Mouse (Mus musculus) embryonic facial prominence, embryonic 13.5 days (tissue): ENCODE data around the gene Mical3. TPM values are rescaled to one million over a fixed set of nuclear protein-coding genes. Genes with fewer than 3 reads are reported as not detected.
A peak's percentile ranks its signal among the peaks of the same experiment; 100 is the strongest.

Experiments
- ATAC-seq: fragments of 200-750 bp; cut with Nextera tagmentation; 2 replicates; pipeline ENCODE4 v1.8.0; 2017; ENCODE audit warnings: low read depth; ENCODE audit not compliant: insufficient number of reproducible peaks, insufficient read depth, low FRiP score, low TSS enrichment
- H3K27ac ChIP-seq: fragments of 300-500 bp; sonication (generic); 2 replicates; pipeline ENCODE4 v1.5.1; 2015; ENCODE audit warnings: moderate library complexity, mild to moderate bottlenecking, inconsistent platforms
- H3K27me3 ChIP-seq: fragments of 300-500 bp; sonication (generic); 2 replicates; pipeline ENCODE4 v1.6.1; 2015; ENCODE audit warnings: mild to moderate bottlenecking, inconsistent platforms
- H3K36me3 ChIP-seq: fragments of 300-500 bp; sonication (generic); 2 replicates; pipeline ENCODE4 v1.6.1; 2015; ENCODE audit warnings: mild to moderate bottlenecking, inconsistent platforms
- H3K4me1 ChIP-seq: fragments of 300-500 bp; sonication (generic); 2 replicates; pipeline ENCODE4 v1.6.1; 2015; ENCODE audit warnings: inconsistent platforms
- H3K4me2 ChIP-seq: fragments of 300-500 bp; sonication (generic); 2 replicates; pipeline ENCODE4 v1.6.1; 2015; ENCODE audit warnings: moderate library complexity, mild to moderate bottlenecking, inconsistent platforms
- H3K4me3 ChIP-seq: fragments of 300-500 bp; sonication (generic); 2 replicates; pipeline ENCODE4 v1.5.1; 2015; ENCODE audit warnings: mild to moderate bottlenecking, inconsistent platforms
- H3K9ac ChIP-seq: fragments of 300-500 bp; sonication (generic); 2 replicates; pipeline ENCODE4 v1.6.1; 2015; ENCODE audit warnings: mild to moderate bottlenecking, inconsistent platforms
- H3K9me3 ChIP-seq: fragments of 300-500 bp; sonication (generic); 2 replicates; pipeline ENCODE4 v1.6.1; 2016; ENCODE audit warnings: inconsistent platforms
- WGBS: fragments of 180-500 bp; shearing (Covaris S2); methylation state at CpG from one replicate; pipeline ENCODE4 v1.1.7; 2015; ENCODE audit warnings: mixed read lengths; 5-methylcytosine and 5-hydroxymethylcytosine counted together
- polyA plus RNA-seq: library from polyadenylated mRNA; unstranded; fragments of >200 nt; fragmentation: Nextera tagmentation; extraction: Ambion mirVana; gene quantifications from 2 replicates; pipeline ENCODE4 v1.2.1, GENCODE M21; 2015

Gene Mical3
- polyA plus RNA-seq, 1 experiment from 2014 or later: 12.3 TPM

GRCm38 (mm10) chr6:121058039-121058438 lies 72.8 kb downstream of the Mical3 start:
- no peaks in the 10 kb centered on the region for H3K27me3 ChIP-seq
- no peaks in the 10 kb centered on the region for H3K36me3 ChIP-seq
- no peak overlapping the region for H3K4me3 ChIP-seq
- H3K9ac ChIP-seq: no peak overlapping the region
- H3K4me2 ChIP-seq: no peak overlapping the region
- H3K9me3 ChIP-seq: no peaks in the 10 kb centered on the region
- no peak for ATAC-seq
- H3K4me1 ChIP-seq: peaks cover 29% of the 10 kb centered on the region
- H3K27ac ChIP-seq: no peak overlapping the region
- WGBS: 91% methylated on average over 2 of the region's 2 CpGs

- 75% methylated on average over 22 of the region's 22 CpGs for WGBS
- H3K4me1 ChIP-seq: peaks cover 29% of the 10 kb centered on the region
- no peak for ATAC-seq
These were observed 73.4 kb downstream of the Mical3 start for GRCm38 (mm10) chr6:121057181-121057956.

GRCm38 (mm10) chr6:121055496-121055895 lies 75.3 kb downstream of the Mical3 start:
- ATAC-seq: no peak
- 35% methylated on average over 3 of the region's 3 CpGs for WGBS
- Histone ChIP-seq H3K4me2 (no peak overlapping the region), H3K27ac (peak overlapping the region; percentile 48), H3K36me3 (no peaks in the 10 kb centered on the region), H3K4me3 (no peak overlapping the region), H3K4me1 (peaks cover 36% of the 10 kb centered on the region), H3K9ac (no peak overlapping the region), H3K27me3 (no peaks in the 10 kb centered on the region), H3K9me3 (no peaks in the 10 kb centered on the region)

More at GRCm38 (mm10) chr6:121057181-121057956, 73.4 kb downstream of the Mical3 start:
- no peaks in the 10 kb centered on the region for H3K9me3 ChIP-seq
- H3K27ac ChIP-seq: no peak overlapping the region
- no peak overlapping the region for H3K9ac ChIP-seq
- no peaks in the 10 kb centered on the region for H3K27me3 ChIP-seq
- no peaks in the 10 kb centered on the region for H3K36me3 ChIP-seq
- H3K4me2 ChIP-seq: no peak overlapping the region
- H3K4me3 ChIP-seq: no peak overlapping the region

- ATAC-seq: no peak
- no peaks in the 10 kb centered on the region for H3K9me3 ChIP-seq
- 85% methylated on average over 9 of the region's 9 CpGs for WGBS
- no peak overlapping the region for H3K4me3 ChIP-seq
- H3K27ac ChIP-seq: 0 out of 2 replicates have a peak overlapping the region, but pooled peaks have one; percentile 48
- peaks cover 39% of the 10 kb centered on the region for H3K4me1 ChIP-seq
- H3K9ac ChIP-seq: no peak overlapping the region
- no peaks in the 10 kb centered on the region for H3K27me3 ChIP-seq
- no peaks in the 10 kb centered on the region for H3K36me3 ChIP-seq
- no peak overlapping the region for H3K4me2 ChIP-seq
These were observed 75.9 kb downstream of the Mical3 start for GRCm38 (mm10) chr6:121054908-121055307.

- H3K9ac ChIP-seq: no peak overlapping the region
- no peak overlapping the region for H3K4me2 ChIP-seq
- no peak overlapping the region for H3K27ac ChIP-seq
- H3K4me1 ChIP-seq: peaks cover 42% of the 10 kb centered on the region
- ATAC-seq: no peak
- no peaks in the 10 kb centered on the region for H3K9me3 ChIP-seq
- no peaks in the 10 kb centered on the region for H3K36me3 ChIP-seq
- H3K27me3 ChIP-seq: no peaks in the 10 kb centered on the region
- 76% methylated on average over 3 of the region's 3 CpGs for WGBS
- no peak overlapping the region for H3K4me3 ChIP-seq
These were observed 76.5 kb downstream of the Mical3 start for GRCm38 (mm10) chr6:121054340-121054739.

- Histone ChIP-seq H3K9ac (no peak overlapping the region), H3K27me3 (no peaks in the 10 kb centered on the region), H3K9me3 (no peaks in the 10 kb centered on the region), H3K36me3 (no peaks in the 10 kb centered on the region), H3K4me1 (peaks cover 42% of the 10 kb centered on the region), H3K4me2 (no peak overlapping the region), H3K4me3 (no peak overlapping the region), H3K27ac (no peak overlapping the region)
- no peak for ATAC-seq
- 81% methylated on average over 7 of the region's 7 CpGs for WGBS
These were observed 77.2 kb downstream of the Mical3 start for GRCm38 (mm10) chr6:121053585-121054112.

GRCm38 (mm10) chr6:121051972-121052629 lies 78.7 kb downstream of the Mical3 start:
- Histone ChIP-seq H3K27me3 (no peaks in the 10 kb centered on the region), H3K36me3 (no peaks in the 10 kb centered on the region), H3K4me2 (no peak overlapping the region), H3K9ac (no peak overlapping the region), H3K4me1 (peaks cover 42% of the 10 kb centered on the region), H3K4me3 (no peak overlapping the region), H3K9me3 (no peaks in the 10 kb centered on the region), H3K27ac (no peak overlapping the region)
- ATAC-seq: no peak
- WGBS: 88% methylated on average over 13 of the region's 13 CpGs

- Histone ChIP-seq H3K9ac (no peak overlapping the region), H3K9me3 (no peaks in the 10 kb centered on the region), H3K4me3 (no peak overlapping the region), H3K27me3 (no peaks in the 10 kb centered on the region), H3K36me3 (no peaks in the 10 kb centered on the region), H3K27ac (no peak overlapping the region), H3K4me2 (no peak overlapping the region), H3K4me1 (peaks cover 45% of the 10 kb centered on the region)
- ATAC-seq: no peak
- WGBS: 62% methylated on average over 8 of the region's 8 CpGs
These were observed 79.4 kb downstream of the Mical3 start for GRCm38 (mm10) chr6:121051411-121051810.

- WGBS: 83% methylated on average over 8 of the region's 8 CpGs
- H3K36me3 ChIP-seq: no peaks in the 10 kb centered on the region
- no peak overlapping the region for H3K27ac ChIP-seq
- no peak overlapping the region for H3K4me2 ChIP-seq
- no peak overlapping the region for H3K4me3 ChIP-seq
- H3K9ac ChIP-seq: no peak overlapping the region
- no peaks in the 10 kb centered on the region for H3K9me3 ChIP-seq
- H3K27me3 ChIP-seq: no peaks in the 10 kb centered on the region
- no peak for ATAC-seq
- H3K4me1 ChIP-seq: peaks cover 42% of the 10 kb centered on the region
These were observed 82.1 kb downstream of the Mical3 start for GRCm38 (mm10) chr6:121048696-121049095.

GRCm38 (mm10) chr6:121045345-121046080 lies 85.3 kb downstream of the Mical3 start:
- Histone ChIP-seq H3K4me3 (no peak overlapping the region), H3K4me1 (peaks cover 37% of the 10 kb centered on the region), H3K27ac (peak overlapping the region; percentile 57; the same call in 1 of the 2 replicates), H3K27me3 (no peaks in the 10 kb centered on the region), H3K36me3 (peaks cover 13% of the 10 kb centered on the region), H3K9me3 (no peaks in the 10 kb centered on the region), H3K9ac (no peak overlapping the region), H3K4me2 (no peak overlapping the region)
- 73% methylated on average over 20 of the region's 20 CpGs for WGBS
- ATAC-seq: no peak

GRCm38 (mm10) chr6:121043434-121044189 lies 87.2 kb downstream of the Mical3 start:
- no peak overlapping the region for H3K4me3 ChIP-seq
- H3K4me1 ChIP-seq: peaks cover 31% of the 10 kb centered on the region
- no peak for ATAC-seq
- no peak overlapping the region for H3K4me2 ChIP-seq
- WGBS: 45% methylated on average over 14 of the region's 14 CpGs
- H3K27ac ChIP-seq: peak overlapping the region; percentile 48
- no peak overlapping the region for H3K9ac ChIP-seq
- no peaks in the 10 kb centered on the region for H3K27me3 ChIP-seq
- H3K9me3 ChIP-seq: no peaks in the 10 kb centered on the region
- peaks cover 27% of the 10 kb centered on the region for H3K36me3 ChIP-seq
